Mouse (Mus musculus): Measurements from ENCODE around the gene Lyplal1.

Lyplal1 gene

GRCm38 (mm10) chr1:186116701-186117488 lies at the start of gene Lyplal1:
TSS of gene Lyplal1 (minus strand) at chr1:186117310.
- no peak for DNase-seq (ENCODE audit: extremely low read depth, low read depth)

GRCm38 (mm10) chr1:186163616-186164015 lies 46.5 kb upstream of the Lyplal1 start:
- no peak for DNase-seq (ENCODE audit: extremely low read depth, low read depth)

GRCm38 (mm10) chr1:186163206-186163605 lies 46.1 kb upstream of the Lyplal1 start:
- no peak for DNase-seq (ENCODE audit: extremely low read depth, low read depth)

GRCm38 (mm10) chr1:186150376-186150775 lies 33.3 kb upstream of the Lyplal1 start:
- no peak for DNase-seq (ENCODE audit: extremely low read depth, low read depth)

- DNase-seq (ENCODE audit: extremely low read depth, low read depth), result no peak
Observed at GRCm38 (mm10) chr1:186145444-186145843, 28.3 kb upstream of the Lyplal1 start.

GRCm38 (mm10) chr1:186140191-186140590 lies 23.1 kb upstream of the Lyplal1 start:
- no peak for DNase-seq (ENCODE audit: extremely low read depth, low read depth)

- DNase-seq (ENCODE audit: extremely low read depth, low read depth), result no peak
Observed at GRCm38 (mm10) chr1:186137873-186138272, 20.8 kb upstream of the Lyplal1 start.

- DNase-seq (ENCODE audit: extremely low read depth, low read depth), result no peak
Observed at GRCm38 (mm10) chr1:186136636-186137380, 19.7 kb upstream of the Lyplal1 start.

GRCm38 (mm10) chr1:186131465-186131864 lies 14.4 kb upstream of the Lyplal1 start:
- no peak for DNase-seq (ENCODE audit: extremely low read depth, low read depth)

GRCm38 (mm10) chr1:186128940-186129339 lies 11.8 kb upstream of the Lyplal1 start:
- DNase-seq (ENCODE audit: extremely low read depth, low read depth), result no peak

- no peak for DNase-seq (ENCODE audit: extremely low read depth, low read depth)
Observed at GRCm38 (mm10) chr1:186126313-186126862, 9.3 kb upstream of the Lyplal1 start.

GRCm38 (mm10) chr1:186123690-186124089 lies 6.6 kb upstream of the Lyplal1 start:
- no peak for DNase-seq (ENCODE audit: extremely low read depth, low read depth)

- no peak for DNase-seq (ENCODE audit: extremely low read depth, low read depth)
Observed at GRCm38 (mm10) chr1:186119856-186120255, 2.7 kb upstream of the Lyplal1 start.

- DNase-seq (ENCODE audit: extremely low read depth, low read depth), result no peak
Observed at GRCm38 (mm10) chr1:186116086-186116600, 967 bp downstream of the Lyplal1 start.

GRCm38 (mm10) chr1:186102313-186102712 lies 14.8 kb downstream of the Lyplal1 start:
- no peak for DNase-seq (ENCODE audit: extremely low read depth, low read depth)

GRCm38 (mm10) chr1:186066266-186066897 lies 50.7 kb downstream of the Lyplal1 start:
- DNase-seq (ENCODE audit: extremely low read depth, low read depth), result no peak

- DNase-seq (ENCODE audit: extremely low read depth, low read depth), result no peak
Observed at GRCm38 (mm10) chr1:186060041-186060440, 57.1 kb downstream of the Lyplal1 start.

GRCm38 (mm10) chr1:186054227-186054626 lies 62.9 kb downstream of the Lyplal1 start:
- no peak for DNase-seq (ENCODE audit: extremely low read depth, low read depth)

GRCm38 (mm10) chr1:186053280-186054043 lies 63.6 kb downstream of the Lyplal1 start:
- DNase-seq (ENCODE audit: extremely low read depth, low read depth), result no peak

GRCm38 (mm10) chr1:186043709-186044452 lies 73.2 kb downstream of the Lyplal1 start:
- no peak for DNase-seq (ENCODE audit: extremely low read depth, low read depth)
